Mouse (Mus musculus): Measurements from ENCODE around the gene Rmdn2. TPM values are rescaled to one million over a fixed set of nuclear protein-coding genes. Genes with fewer than 3 reads are reported as not detected.

Gene Rmdn2
- polyA plus RNA-seq, 1 experiment from 2014 or later, result 4.9 TPM

GRCm38 (mm10) chr17:79589913-79590312, 21.8 kb upstream of the Rmdn2 start:
- Histone ChIP-seq H3K4me3 (ENCODE audit: low read depth, low read length) (no peak overlapping the region), H3K27me3 (ENCODE audit: control insufficient read depth, insufficient read depth, low read depth, low read length) (no peaks in the 10 kb centered on the region), H3K4me2 (ENCODE audit: low read depth, low read length) (no peak overlapping the region), H3K4me1 (ENCODE audit: control insufficient read depth, low read depth, low read length) (no peaks in the 10 kb centered on the region), H3K27ac (ENCODE audit: low read length) (no peak overlapping the region), H3K9me3 (replicated peaks; ENCODE audit: control insufficient read depth, low read length) (no peaks in the 10 kb centered on the region), H3K9ac (ENCODE audit: low read depth, low read length) (no peak overlapping the region), H3K36me3 (ENCODE audit: control insufficient read depth, insufficient read depth) (no peaks in the 10 kb centered on the region)
- ATAC-seq (ENCODE audit: low read depth), result no peak
- WGBS (ENCODE audit: insufficient replicate concordance), result 75% methylated on average over 1 of the region's 1 CpGs

- 59% methylated on average over 4 of the region's 4 CpGs for WGBS (ENCODE audit: insufficient replicate concordance)
- no peaks in the 10 kb centered on the region for H3K36me3 ChIP-seq (ENCODE audit: control insufficient read depth, insufficient read depth)
- no peak overlapping the region for H3K4me2 ChIP-seq (ENCODE audit: low read depth, low read length)
- H3K4me3 ChIP-seq (ENCODE audit: low read depth, low read length), result no peak overlapping the region
- ATAC-seq (ENCODE audit: low read depth), result no peak
- no peaks in the 10 kb centered on the region for H3K27me3 ChIP-seq (ENCODE audit: control insufficient read depth, insufficient read depth, low read depth, low read length)
- no peaks in the 10 kb centered on the region; the same call in 1 of the 2 replicates for H3K4me1 ChIP-seq (ENCODE audit: control insufficient read depth, low read depth, low read length)
- H3K9ac ChIP-seq (ENCODE audit: low read depth, low read length), result no peak overlapping the region
- no peaks in the 10 kb centered on the region for H3K9me3 ChIP-seq (replicated peaks; ENCODE audit: control insufficient read depth, low read length)
- H3K27ac ChIP-seq (ENCODE audit: low read length), result no peak overlapping the region
Observed at GRCm38 (mm10) chr17:79595996-79596395, 15.7 kb upstream of the Rmdn2 start.

GRCm38 (mm10) chr17:79598151-79598550, 13.5 kb upstream of the Rmdn2 start:
- ATAC-seq (ENCODE audit: low read depth), result peak; percentile 39; the same call in 1 of the 2 replicates
- 3% methylated on average over 2 of the region's 2 CpGs for WGBS (ENCODE audit: insufficient replicate concordance)
- H3K27me3 ChIP-seq (ENCODE audit: control insufficient read depth, insufficient read depth, low read depth, low read length), result no peaks in the 10 kb centered on the region
- H3K9ac ChIP-seq (ENCODE audit: low read depth, low read length), result no peak overlapping the region
- no peak overlapping the region for H3K4me2 ChIP-seq (ENCODE audit: low read depth, low read length)
- no peaks in the 10 kb centered on the region for H3K36me3 ChIP-seq (ENCODE audit: control insufficient read depth, insufficient read depth)
- no peaks in the 10 kb centered on the region; the same call in 1 of the 2 replicates for H3K4me1 ChIP-seq (ENCODE audit: control insufficient read depth, low read depth, low read length)
- no peaks in the 10 kb centered on the region for H3K9me3 ChIP-seq (replicated peaks; ENCODE audit: control insufficient read depth, low read length)
- no peak overlapping the region for H3K4me3 ChIP-seq (ENCODE audit: low read depth, low read length)
- H3K27ac ChIP-seq (ENCODE audit: low read length), result 0 out of 2 replicates have a peak overlapping the region, but pooled peaks have one; percentile 19

- H3K9me3 ChIP-seq (replicated peaks; ENCODE audit: control insufficient read depth, low read length), result no peaks in the 10 kb centered on the region
- no peaks in the 10 kb centered on the region; the same call in 1 of the 2 replicates for H3K4me1 ChIP-seq (ENCODE audit: control insufficient read depth, low read depth, low read length)
- peak; percentile 75 for ATAC-seq (ENCODE audit: low read depth)
- WGBS (ENCODE audit: insufficient replicate concordance), result 40% methylated on average over 8 of the region's 8 CpGs
- H3K9ac ChIP-seq (ENCODE audit: low read depth, low read length), result no peak overlapping the region
- no peak overlapping the region for H3K4me3 ChIP-seq (ENCODE audit: low read depth, low read length)
- no peaks in the 10 kb centered on the region for H3K27me3 ChIP-seq (ENCODE audit: control insufficient read depth, insufficient read depth, low read depth, low read length)
- H3K4me2 ChIP-seq (ENCODE audit: low read depth, low read length), result no peak overlapping the region
- H3K27ac ChIP-seq (ENCODE audit: low read length), result no peak overlapping the region
- no peaks in the 10 kb centered on the region for H3K36me3 ChIP-seq (ENCODE audit: control insufficient read depth, insufficient read depth)
Observed at GRCm38 (mm10) chr17:79598596-79599577, 12.8 kb upstream of the Rmdn2 start.

- Histone ChIP-seq H3K27ac (ENCODE audit: low read length) (no peak overlapping the region), H3K9me3 (replicated peaks; ENCODE audit: control insufficient read depth, low read length) (no peaks in the 10 kb centered on the region), H3K4me2 (ENCODE audit: low read depth, low read length) (no peak overlapping the region), H3K36me3 (ENCODE audit: control insufficient read depth, insufficient read depth) (no peaks in the 10 kb centered on the region), H3K9ac (ENCODE audit: low read depth, low read length) (no peak overlapping the region), H3K27me3 (ENCODE audit: control insufficient read depth, insufficient read depth, low read depth, low read length) (no peaks in the 10 kb centered on the region), H3K4me1 (ENCODE audit: control insufficient read depth, low read depth, low read length) (no peaks in the 10 kb centered on the region; the same call in 1 of the 2 replicates), H3K4me3 (ENCODE audit: low read depth, low read length) (no peak overlapping the region)
- ATAC-seq (ENCODE audit: low read depth), result no peak
- 54% methylated on average over 4 of the region's 4 CpGs for WGBS (ENCODE audit: insufficient replicate concordance)
Observed at GRCm38 (mm10) chr17:79600108-79600507, 11.6 kb upstream of the Rmdn2 start.

GRCm38 (mm10) chr17:79602381-79602780, 9.3 kb upstream of the Rmdn2 start:
- H3K9ac ChIP-seq (ENCODE audit: low read depth, low read length), result no peak overlapping the region
- H3K4me1 ChIP-seq (ENCODE audit: control insufficient read depth, low read depth, low read length), result no peaks in the 10 kb centered on the region; the same call in 1 of the 2 replicates
- H3K36me3 ChIP-seq (ENCODE audit: control insufficient read depth, insufficient read depth), result no peaks in the 10 kb centered on the region
- 45% methylated on average over 5 of the region's 5 CpGs for WGBS (ENCODE audit: insufficient replicate concordance)
- H3K9me3 ChIP-seq (replicated peaks; ENCODE audit: control insufficient read depth, low read length), result no peaks in the 10 kb centered on the region
- no peak overlapping the region for H3K4me3 ChIP-seq (ENCODE audit: low read depth, low read length)
- no peak overlapping the region for H3K27ac ChIP-seq (ENCODE audit: low read length)
- no peak overlapping the region for H3K4me2 ChIP-seq (ENCODE audit: low read depth, low read length)
- ATAC-seq (ENCODE audit: low read depth), result no peak
- H3K27me3 ChIP-seq (ENCODE audit: control insufficient read depth, insufficient read depth, low read depth, low read length), result no peaks in the 10 kb centered on the region

- 58% methylated on average over 7 of the region's 7 CpGs for WGBS (ENCODE audit: insufficient replicate concordance)
- no peak for ATAC-seq (ENCODE audit: low read depth)
- no peak overlapping the region for H3K4me3 ChIP-seq (ENCODE audit: low read depth, low read length)
- H3K36me3 ChIP-seq (ENCODE audit: control insufficient read depth, insufficient read depth), result no peaks in the 10 kb centered on the region
- no peaks in the 10 kb centered on the region for H3K27me3 ChIP-seq (ENCODE audit: control insufficient read depth, insufficient read depth, low read depth, low read length)
- no peak overlapping the region for H3K4me2 ChIP-seq (ENCODE audit: low read depth, low read length)
- no peak overlapping the region for H3K9ac ChIP-seq (ENCODE audit: low read depth, low read length)
- no peaks in the 10 kb centered on the region; the same call in 1 of the 2 replicates for H3K4me1 ChIP-seq (ENCODE audit: control insufficient read depth, low read depth, low read length)
- H3K9me3 ChIP-seq (replicated peaks; ENCODE audit: control insufficient read depth, low read length), result no peaks in the 10 kb centered on the region
- H3K27ac ChIP-seq (ENCODE audit: low read length), result no peak overlapping the region
Observed at GRCm38 (mm10) chr17:79603427-79603826, 8.2 kb upstream of the Rmdn2 start.

GRCm38 (mm10) chr17:79605794-79606193, 5.9 kb upstream of the Rmdn2 start:
- Histone ChIP-seq H3K9me3 (replicated peaks; ENCODE audit: control insufficient read depth, low read length) (no peaks in the 10 kb centered on the region), H3K9ac (ENCODE audit: low read depth, low read length) (no peak overlapping the region), H3K4me2 (ENCODE audit: low read depth, low read length) (no peak overlapping the region), H3K27ac (ENCODE audit: low read length) (no peak overlapping the region), H3K27me3 (ENCODE audit: control insufficient read depth, insufficient read depth, low read depth, low read length) (no peaks in the 10 kb centered on the region), H3K4me1 (ENCODE audit: control insufficient read depth, low read depth, low read length) (no peaks in the 10 kb centered on the region), H3K36me3 (ENCODE audit: control insufficient read depth, insufficient read depth) (no peaks in the 10 kb centered on the region), H3K4me3 (ENCODE audit: low read depth, low read length) (no peak overlapping the region)
- no peak for ATAC-seq (ENCODE audit: low read depth)
- WGBS (ENCODE audit: insufficient replicate concordance), result 48% methylated on average over 2 of the region's 2 CpGs

GRCm38 (mm10) chr17:79609697-79610096, 2.0 kb upstream of the Rmdn2 start:
- Histone ChIP-seq H3K4me3 (ENCODE audit: low read depth, low read length) (no peak overlapping the region), H3K9me3 (replicated peaks; ENCODE audit: control insufficient read depth, low read length) (no peaks in the 10 kb centered on the region), H3K27ac (ENCODE audit: low read length) (no peak overlapping the region), H3K27me3 (ENCODE audit: control insufficient read depth, insufficient read depth, low read depth, low read length) (no peaks in the 10 kb centered on the region), H3K9ac (ENCODE audit: low read depth, low read length) (no peak overlapping the region), H3K4me1 (ENCODE audit: control insufficient read depth, low read depth, low read length) (peaks cover 2% of the 10 kb centered on the region; the same call in 1 of the 2 replicates), H3K36me3 (ENCODE audit: control insufficient read depth, insufficient read depth) (no peaks in the 10 kb centered on the region), H3K4me2 (ENCODE audit: low read depth, low read length) (no peak overlapping the region)
- WGBS (ENCODE audit: insufficient replicate concordance), result 52% methylated on average over 1 of the region's 1 CpGs
- ATAC-seq (ENCODE audit: low read depth), result peak; percentile 53

Measured in liver, embryonic 16.5 days (tissue).